Mouse (Mus musculus): ENCODE results near the gene Fas.

DNA sequence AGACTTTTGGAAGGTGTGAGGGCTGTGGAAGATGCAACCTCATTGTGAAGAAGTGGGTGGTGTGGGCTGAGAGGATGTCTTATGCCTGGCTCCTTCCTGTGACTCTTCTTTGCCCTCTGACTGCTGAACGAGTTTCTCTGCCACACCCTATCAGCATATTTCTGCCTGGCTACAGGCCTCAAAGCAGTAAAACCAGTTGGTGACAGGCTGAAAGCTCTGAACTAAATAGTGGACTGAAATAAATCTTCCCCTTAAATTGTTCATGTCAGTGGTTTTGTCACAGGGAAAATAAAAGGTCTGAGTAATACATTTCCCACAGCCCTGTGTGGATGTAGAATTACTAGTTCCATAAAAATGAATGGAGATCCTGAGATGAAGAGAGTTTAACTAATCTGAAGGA lies 79.1 kb downstream of the Fas start:
- no peak for TF ChIP-seq CTCF (conservative IDR thresholded peaks at IDR 0.05; ENCODE audit: insufficient read depth, insufficient read length, low read depth, low read length)
- TF ChIP-seq POLR2A (IDR thresholded peaks at IDR 0.05; ENCODE audit: low read depth, low read length): no peak
